Mouse (Mus musculus) olfactory bulb, adult 2 months (tissue): Measurements from ENCODE around the gene Ttll7.

Source experiments
- CTCF ChIP-seq: fragments of 200-500 bp; IDR thresholded peaks from 2 replicates; pipeline ENCODE4 v1.5.1; 2012; ENCODE audit warnings: low read depth, mild to moderate bottlenecking, low read length, moderate library complexity; ENCODE audit not compliant: insufficient read depth
- POLR2A ChIP-seq: fragments of 200-500 bp; IDR thresholded peaks from 2 replicates; pipeline ENCODE4 v1.6.1; 2012; ENCODE audit warnings: mild to moderate bottlenecking, low read depth, low read length, moderate library complexity; ENCODE audit not compliant: insufficient read depth

GRCm38 (mm10) chr3:146900094-146900493 is 47.9 kb downstream of the Ttll7 start:
- no peak for TF ChIP-seq POLR2A
- TF ChIP-seq CTCF = no peak
